Mouse (Mus musculus) liver, adult 2 months (tissue): ENCODE data around the gene Nhlrc3. TPM values are rescaled to one million over a fixed set of nuclear protein-coding genes. Genes with fewer than 3 reads are reported as not detected.
A peak's percentile ranks its signal among the peaks of the same experiment; 100 is the strongest.

Experiments
- DNase-seq: peaks from one replicate; pipeline ENCODE4 v3.0.0-alpha.2; 2011; ENCODE audit warnings: low read depth, low spot score; ENCODE audit errors: extremely low read depth
- H3K27ac ChIP-seq: fragments of 200-500 bp; replicated peaks from 2 replicates; pipeline ENCODE4 v1.5.1; 2012; ENCODE audit warnings: low read depth, mild to moderate bottlenecking, control low read depth, inconsistent platforms, low read length; ENCODE audit not compliant: insufficient read depth
- H3K27me3 ChIP-seq: fragments of 200-500 bp; 2 replicates; pipeline ENCODE4 v1.6.1; 2012; ENCODE audit warnings: mild to moderate bottlenecking, moderate library complexity, low read length, inconsistent platforms; ENCODE audit not compliant: control insufficient read depth, insufficient read depth
- H3K36me3 ChIP-seq: fragments of 200-500 bp; 2 replicates; pipeline ENCODE4 v1.6.1; 2012; ENCODE audit warnings: low read length, inconsistent platforms; ENCODE audit not compliant: control insufficient read depth, insufficient read depth
- H3K4me1 ChIP-seq: fragments of 200-500 bp; 2 replicates; pipeline ENCODE4 v1.6.1; 2011; ENCODE audit warnings: low read length; ENCODE audit not compliant: control insufficient read depth, insufficient read depth
- H3K4me3 ChIP-seq: fragments of 200-500 bp; 2 replicates; pipeline ENCODE4 v1.5.1; 2011; ENCODE audit warnings: low read depth, mild to moderate bottlenecking, control low read depth, low read length, moderate library complexity; ENCODE audit not compliant: insufficient read depth
- H3K79me2 ChIP-seq: fragments of 200-500 bp; 2 replicates; pipeline ENCODE4 v1.6.1; 2012; ENCODE audit warnings: inconsistent platforms, mild to moderate bottlenecking, low read length, moderate library complexity; ENCODE audit not compliant: control insufficient read depth, insufficient read depth
- H3K9ac ChIP-seq: fragments of 200-500 bp; 2 replicates; pipeline ENCODE4 v1.6.1; 2012; ENCODE audit warnings: low read depth, mild to moderate bottlenecking, control low read depth, inconsistent platforms, low read length
- CTCF ChIP-seq: fragments of 200-500 bp; IDR thresholded peaks from 2 replicates; pipeline ENCODE4 v1.5.1; 2011; ENCODE audit warnings: low read depth, low read length, control low read depth
- POLR2A ChIP-seq: fragments of 200-500 bp; IDR thresholded peaks from 2 replicates; pipeline ENCODE4 v1.6.1; 2011; ENCODE audit warnings: low read length, control low read depth; ENCODE audit not compliant: insufficient read depth; ENCODE audit errors: extremely low read depth
- WGBS: fragments of 180-500 bp; shearing (Covaris S2); methylation state at CpG from one replicate; pipeline ENCODE4 v1.1.7; 2018; 5-methylcytosine and 5-hydroxymethylcytosine counted together
- polyA plus RNA-seq: library from polyadenylated mRNA; depleted of rRNA; stranded (reverse); fragments of >200 nt; gene quantifications from 2 replicates; pipeline ENCODE4 v1.2.3, GENCODE M21; 2012
- total RNA-seq: library from RNA; depleted of rRNA; stranded (reverse); fragments of >200 nt; gene quantifications from 2 replicates; pipeline ENCODE4 v1.2.3, GENCODE M21; 2014

Gene Nhlrc3
- total and polyA plus RNA-seq, 2 experiments = 5.9 to 8.0 TPM

GRCm38 (mm10) chr3:53463765-53464114 lies 608 bp upstream of the Nhlrc3 start:
- H3K79me2 ChIP-seq = peaks cover 28% of the 10 kb centered on the region; the same call in 1 of the 2 replicates
- peaks cover under 1% of the 10 kb centered on the region; the same call in 1 of the 2 replicates for H3K36me3 ChIP-seq
- H3K27ac ChIP-seq = peak overlapping the region; percentile 79
- peak overlapping the region; percentile 85 for H3K4me3 ChIP-seq
- H3K9ac ChIP-seq = peak overlapping the region; percentile 89
- TF ChIP-seq POLR2A (0 out of 2 replicates have a peak, but pooled peaks have one; percentile 15), CTCF (no peak)
- no peaks in the 10 kb centered on the region for H3K27me3 ChIP-seq
- DNase-seq = no peak
- under 1% methylated on average over 35 of the region's 35 CpGs for WGBS
- H3K4me1 ChIP-seq = peaks cover 15% of the 10 kb centered on the region

GRCm38 (mm10) chr3:53462701-53463045 lies 459 bp downstream of the Nhlrc3 start:
- Histone ChIP-seq H3K36me3 (peaks cover 6% of the 10 kb centered on the region), H3K27ac (peak overlapping the region; percentile 92), H3K4me3 (peak overlapping the region; percentile 91), H3K9ac (peak overlapping the region; percentile 88), H3K79me2 (peaks cover 25% of the 10 kb centered on the region; the same call in 1 of the 2 replicates), H3K4me1 (peaks cover 8% of the 10 kb centered on the region), H3K27me3 (no peaks in the 10 kb centered on the region)
- peak; percentile 15; the same call in 1 of the 2 replicates for TF ChIP-seq CTCF
- TF ChIP-seq POLR2A = no peak
- DNase-seq = no peak
- WGBS = 2% methylated on average over 9 of the region's 9 CpGs

GRCm38 (mm10) chr3:53460106-53460505 lies 3.0 kb downstream of the Nhlrc3 start:
- TF ChIP-seq POLR2A = no peak
- TF ChIP-seq CTCF = no peak
- Histone ChIP-seq H3K27ac (peak overlapping the region; percentile 61), H3K4me1 (peaks cover 2% of the 10 kb centered on the region), H3K4me3 (no peak overlapping the region), H3K36me3 (peaks cover 20% of the 10 kb centered on the region), H3K27me3 (no peaks in the 10 kb centered on the region), H3K79me2 (peaks cover 15% of the 10 kb centered on the region; the same call in 1 of the 2 replicates), H3K9ac (no peak overlapping the region)
- peak; percentile 47 for DNase-seq
- WGBS = 71% methylated on average over 9 of the region's 9 CpGs

GRCm38 (mm10) chr3:53457750-53458149 lies 5.4 kb downstream of the Nhlrc3 start:
- DNase-seq = no peak
- H3K79me2 ChIP-seq = peaks cover 3% of the 10 kb centered on the region; the same call in 1 of the 2 replicates
- no peak overlapping the region for H3K9ac ChIP-seq
- 87% methylated on average over 5 of the region's 5 CpGs for whole genome bisulfite sequencing
- no peak for TF ChIP-seq POLR2A
- no peak for TF ChIP-seq CTCF
- no peaks in the 10 kb centered on the region for H3K27me3 ChIP-seq
- H3K4me3 ChIP-seq = no peak overlapping the region
- H3K27ac ChIP-seq = no peak overlapping the region
- peaks cover 20% of the 10 kb centered on the region for H3K36me3 ChIP-seq
- H3K4me1 ChIP-seq = peaks cover 19% of the 10 kb centered on the region

GRCm38 (mm10) chr3:53454984-53455383 lies 8.1 kb downstream of the Nhlrc3 start:
- Histone ChIP-seq H3K27ac (no peak overlapping the region), H3K4me3 (no peak overlapping the region), H3K27me3 (no peaks in the 10 kb centered on the region), H3K4me1 (peaks cover 24% of the 10 kb centered on the region), H3K9ac (no peak overlapping the region), H3K36me3 (peaks cover 30% of the 10 kb centered on the region), H3K79me2 (no peaks in the 10 kb centered on the region)
- WGBS = 56% methylated on average over 7 of the region's 7 CpGs
- TF ChIP-seq CTCF (no peak), POLR2A (no peak)
- peak; percentile 39 for DNase-seq

- WGBS = 71% methylated on average over 6 of the region's 6 CpGs
- Histone ChIP-seq H3K27ac (peak overlapping the region; percentile 50), H3K27me3 (no peaks in the 10 kb centered on the region), H3K36me3 (peaks cover 30% of the 10 kb centered on the region), H3K4me1 (peaks cover 24% of the 10 kb centered on the region), H3K9ac (no peak overlapping the region), H3K4me3 (no peak overlapping the region), H3K79me2 (no peaks in the 10 kb centered on the region)
- TF ChIP-seq CTCF (no peak), POLR2A (no peak)
- no peak for DNase-seq
Observed at GRCm38 (mm10) chr3:53454561-53454960, 8.6 kb downstream of the Nhlrc3 start.
